Mouse (Mus musculus) small intestine, adult 2 months (tissue): Measurements from ENCODE around the gene Npr3. TPM values are rescaled to one million over a fixed set of nuclear protein-coding genes. Genes with fewer than 3 reads are reported as not detected.

Experiments
- H3K27ac ChIP-seq: fragments of 200-500 bp; 2 replicates; pipeline ENCODE4 v1.5.1; 2012; ENCODE audit warnings: low read depth, low read length, control low read depth, inconsistent platforms; ENCODE audit not compliant: insufficient read depth
- H3K27me3 ChIP-seq: fragments of 200-500 bp; 2 replicates; pipeline ENCODE4 v1.6.1; 2012; ENCODE audit warnings: mild to moderate bottlenecking, moderate library complexity, low read length, inconsistent platforms; ENCODE audit not compliant: control insufficient read depth, insufficient read depth
- H3K36me3 ChIP-seq: fragments of 200-500 bp; 2 replicates; pipeline ENCODE4 v1.6.1; 2012; ENCODE audit warnings: mild to moderate bottlenecking, low read length, control low read depth, inconsistent platforms; ENCODE audit not compliant: control insufficient read depth, insufficient read depth
- H3K4me1 ChIP-seq: fragments of 200-500 bp; 2 replicates; pipeline ENCODE4 v1.6.1; 2012; ENCODE audit warnings: low read length, inconsistent platforms, mixed read lengths; ENCODE audit not compliant: control insufficient read depth, insufficient read depth, insufficient read length
- H3K4me3 ChIP-seq: fragments of 200-500 bp; 2 replicates; pipeline ENCODE4 v1.5.1; 2012; ENCODE audit warnings: low read depth, mild to moderate bottlenecking, control low read depth, inconsistent platforms, low read length, moderate library complexity
- CTCF ChIP-seq: fragments of 200-500 bp; IDR thresholded peaks from 2 replicates; pipeline ENCODE4 v1.5.1; 2012; ENCODE audit warnings: low read depth, mild to moderate bottlenecking, control low read depth, inconsistent platforms, low read length, moderate library complexity, mixed read lengths; ENCODE audit not compliant: insufficient replicate concordance, insufficient read length; ENCODE audit errors: extremely low read depth
- POLR2A ChIP-seq: fragments of 200-500 bp; IDR thresholded peaks from 2 replicates; pipeline ENCODE4 v1.6.1; 2012; ENCODE audit warnings: low read depth, mild to moderate bottlenecking, control low read depth, inconsistent platforms, low read length, moderate library complexity
- WGBS: fragments of 180-500 bp; shearing (Covaris S2); methylation state at CpG from one replicate; pipeline ENCODE4 v1.1.7; 2018; 5-methylcytosine and 5-hydroxymethylcytosine counted together
- polyA plus RNA-seq: library from polyadenylated mRNA; depleted of rRNA; stranded (reverse); fragments of >200 nt; gene quantifications from 2 replicates; pipeline ENCODE4 v1.2.3, GENCODE M21; 2012; rRNA removed

The Npr3 gene
- polyA plus RNA-seq, 1 experiment = 1.0 TPM

DNA sequence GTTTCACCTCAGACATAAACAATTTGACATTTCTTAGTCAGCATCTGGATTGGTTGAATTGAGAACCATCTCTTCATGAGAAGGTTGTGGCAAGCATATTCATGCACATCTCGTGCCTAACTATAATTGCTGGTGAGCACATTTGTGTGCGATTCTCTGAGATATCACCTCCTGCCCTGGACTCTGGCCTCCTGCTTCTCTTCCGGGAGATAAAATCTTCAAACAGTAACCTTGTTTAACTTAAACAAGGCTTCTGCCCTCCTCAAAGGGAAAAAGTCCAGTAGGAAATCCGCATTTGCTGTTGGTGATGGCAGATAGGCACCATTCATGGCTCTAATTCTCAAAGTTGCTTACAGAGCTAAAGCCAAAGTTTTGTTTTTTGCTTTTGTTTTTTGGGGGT is 91.5 kb downstream of the Npr3 start:
- TF ChIP-seq CTCF (no peak), POLR2A (no peak)
- no peak overlapping the region for H3K27ac ChIP-seq
- no peak overlapping the region for H3K4me3 ChIP-seq
- no peaks in the 10 kb centered on the region for H3K27me3 ChIP-seq
- peaks cover 2% of the 10 kb centered on the region; the same call in 1 of the 2 replicates for H3K4me1 ChIP-seq
- no peaks in the 10 kb centered on the region for H3K36me3 ChIP-seq
- WGBS = 19% methylated on average over 4 of the region's 4 CpGs

DNA sequence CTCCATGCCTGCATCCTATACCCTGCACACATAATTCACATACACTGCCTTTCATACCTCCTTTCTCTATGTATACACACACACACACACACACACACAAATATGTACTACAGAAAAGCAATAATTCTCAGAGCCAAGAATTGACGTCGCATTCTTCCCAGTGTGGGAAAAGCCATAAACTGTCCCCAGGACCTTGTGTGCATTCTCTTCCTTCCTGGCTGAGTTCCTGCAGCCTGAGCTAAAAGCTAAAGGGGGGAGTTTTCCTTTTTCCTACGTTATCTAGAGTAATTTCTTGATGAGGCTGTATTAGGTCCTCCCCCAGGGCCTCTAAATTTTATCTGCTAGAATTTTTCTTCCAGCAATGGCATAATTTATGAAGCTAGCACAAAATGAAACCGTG is 103.5 kb downstream of the Npr3 start:
- H3K27ac ChIP-seq = no peak overlapping the region
- no peak overlapping the region for H3K4me3 ChIP-seq
- no peaks in the 10 kb centered on the region for H3K36me3 ChIP-seq
- H3K27me3 ChIP-seq = no peaks in the 10 kb centered on the region
- no peaks in the 10 kb centered on the region for H3K4me1 ChIP-seq
- TF ChIP-seq POLR2A (no peak), CTCF (no peak)
- 20% methylated on average over 4 of the region's 4 CpGs for WGBS

DNA sequence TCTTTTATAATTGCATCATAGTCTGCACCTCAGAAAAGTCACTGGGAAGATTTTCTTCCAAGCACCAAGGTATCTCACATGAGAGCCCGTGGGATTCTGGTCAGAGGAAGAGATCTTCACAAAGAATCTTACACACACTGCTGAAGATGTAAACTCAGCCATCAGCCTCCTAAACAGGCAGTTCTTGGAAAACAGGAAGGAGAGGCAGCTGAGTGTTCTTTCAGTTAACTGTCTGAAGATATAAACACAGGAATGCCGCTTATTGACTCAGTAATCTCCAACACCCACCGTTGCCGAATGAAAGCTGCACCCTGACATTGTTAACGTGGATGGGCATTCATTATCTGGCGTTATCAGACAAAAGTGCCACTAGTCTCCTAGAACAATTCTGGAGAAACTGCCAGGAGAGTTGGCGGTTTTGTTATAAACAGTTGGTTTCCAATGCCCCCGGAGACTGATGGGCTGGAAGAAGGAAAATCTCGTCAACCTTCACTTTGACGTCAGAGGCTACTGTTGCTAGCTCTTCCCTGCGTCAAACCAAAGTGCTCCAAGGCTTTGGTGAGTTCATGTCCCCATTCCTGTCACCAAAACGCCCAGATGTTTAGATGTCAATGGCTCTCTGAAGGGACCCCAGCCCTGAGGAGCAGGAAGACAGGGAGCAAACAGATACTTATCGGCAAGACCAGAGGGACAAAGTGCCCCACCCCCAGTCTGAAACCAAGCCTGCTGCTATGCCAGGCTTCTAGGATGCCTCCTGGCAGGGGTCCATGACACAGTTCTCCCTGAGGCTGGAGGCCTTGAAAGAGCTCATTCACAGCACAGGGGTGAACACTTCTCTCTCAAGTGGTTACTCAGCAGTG is 105.0 kb downstream of the Npr3 start:
- H3K27me3 ChIP-seq = no peaks in the 10 kb centered on the region
- TF ChIP-seq CTCF = no peak
- H3K4me1 ChIP-seq = no peaks in the 10 kb centered on the region
- H3K27ac ChIP-seq = no peak overlapping the region
- H3K4me3 ChIP-seq = no peak overlapping the region
- WGBS = 15% methylated on average over 13 of the region's 13 CpGs
- no peaks in the 10 kb centered on the region for H3K36me3 ChIP-seq

DNA sequence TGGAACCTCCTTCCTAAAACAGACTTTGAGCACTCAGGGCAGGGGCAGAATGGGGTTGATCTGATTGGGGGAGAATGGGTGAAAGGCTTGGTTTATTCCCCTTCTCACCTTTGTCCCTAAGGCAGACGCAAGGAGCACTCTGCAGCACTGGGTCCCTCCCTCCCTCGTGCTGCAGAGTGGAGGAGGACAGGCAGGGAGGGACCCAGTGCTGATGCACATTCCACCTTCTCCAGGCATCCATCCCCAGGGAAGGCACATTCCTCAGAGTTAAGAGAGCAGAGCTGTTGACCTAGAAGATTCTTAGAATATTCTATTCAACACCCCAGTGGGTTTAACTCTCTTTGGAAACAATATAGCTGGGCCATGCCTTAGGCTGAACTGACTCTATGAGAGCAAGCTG is 112.5 kb downstream of the Npr3 start:
- Histone ChIP-seq H3K4me3 (no peak overlapping the region), H3K36me3 (no peaks in the 10 kb centered on the region), H3K27me3 (no peaks in the 10 kb centered on the region), H3K27ac (no peak overlapping the region), H3K4me1 (no peaks in the 10 kb centered on the region)
- WGBS = 34% methylated on average over 2 of the region's 2 CpGs
- no peak for TF ChIP-seq POLR2A
- no peak for TF ChIP-seq CTCF

Other genes with a start within 250 kb of the Npr3 start
- 0.23 and 0.25 TPM in 2 replicates for gene Sub1, start 89.7 kb upstream of the Npr3 start, polyA plus RNA-seq
- gene Zfr, start 210.5 kb upstream of the Npr3 start, polyA plus RNA-seq = 93.8 and 145 TPM in 2 replicates